Mouse (Mus musculus) heart, postnatal 0 days (tissue): ENCODE measurements at regions not wholly inside any gene's neighbourhood (a gene's known extent, or its start where the extent isn't known, plus 50 kb on each side); places are given as distances from the start of the nearest gene placed in this dataset.
A peak's percentile ranks its signal among the peaks of the same experiment; 100 is the strongest.

Experiments
- ATAC-seq: fragments of 200-750 bp; cut with Nextera tagmentation; 2 replicates; pipeline ENCODE4 v1.8.0; 2017; ENCODE audit warnings: low read depth, moderate number of reproducible peaks, moderate library complexity; ENCODE audit not compliant: insufficient read depth
- DNase-seq: peaks from one replicate; pipeline ENCODE4 v3.0.0-alpha.2; 2016; ENCODE audit warnings: low spot score
- H3K27ac ChIP-seq: fragments of 300-500 bp; sonication (generic); 2 replicates; pipeline ENCODE4 v1.5.1; 2014; ENCODE audit warnings: low read depth, mild to moderate bottlenecking
- H3K27me3 ChIP-seq: fragments of 300-500 bp; sonication (generic); 2 replicates; pipeline ENCODE4 v1.6.1; 2014; ENCODE audit warnings: low read length, mixed read lengths; ENCODE audit not compliant: control insufficient read depth, insufficient read depth
- H3K36me3 ChIP-seq: fragments of 300-500 bp; sonication (generic); replicated peaks from 2 replicates; pipeline ENCODE4 v1.6.1; 2014; ENCODE audit warnings: low read length, mixed read lengths; ENCODE audit not compliant: control insufficient read depth, insufficient read depth
- H3K4me1 ChIP-seq: fragments of 300-500 bp; sonication (generic); 2 replicates; pipeline ENCODE4 v1.6.1; 2014; ENCODE audit warnings: antibody characterized with exemption; ENCODE audit not compliant: control insufficient read depth, insufficient read depth
- H3K4me2 ChIP-seq: fragments of 300-500 bp; sonication (generic); 2 replicates; pipeline ENCODE4 v1.6.1; 2014; ENCODE audit warnings: low read depth, mild to moderate bottlenecking, low read length, moderate library complexity
- H3K4me3 ChIP-seq: fragments of 300-500 bp; sonication (generic); 2 replicates; pipeline ENCODE4 v1.5.1; 2014; ENCODE audit warnings: low read depth, low read length
- H3K9ac ChIP-seq: fragments of 300-500 bp; sonication (generic); replicated peaks from 2 replicates; pipeline ENCODE4 v1.6.1; 2014; ENCODE audit warnings: low read depth, low read length, mixed read lengths
- H3K9me3 ChIP-seq: fragments of 300-500 bp; sonication (generic); replicated peaks from 2 replicates; pipeline ENCODE4 v1.6.1; 2016; ENCODE audit warnings: low read length; ENCODE audit not compliant: control insufficient read depth
- CTCF ChIP-seq: IDR thresholded peaks from 2 replicates; pipeline ENCODE4 v1.5.1; 2016; ENCODE audit warnings: antibody characterized with exemption, control low read depth, low read depth
- EP300 ChIP-seq: IDR thresholded peaks from 2 replicates; pipeline ENCODE4 v1.6.1; 2016; ENCODE audit warnings: antibody characterized with exemption, low read depth
- WGBS: fragments of 180-500 bp; shearing (Covaris S2); extraction: QIAGEN DNeasy Blood & Tissue Kit; methylation state at CpG from one replicate; pipeline ENCODE4 v1.1.7; 2014; 5-methylcytosine and 5-hydroxymethylcytosine counted together

DNA sequence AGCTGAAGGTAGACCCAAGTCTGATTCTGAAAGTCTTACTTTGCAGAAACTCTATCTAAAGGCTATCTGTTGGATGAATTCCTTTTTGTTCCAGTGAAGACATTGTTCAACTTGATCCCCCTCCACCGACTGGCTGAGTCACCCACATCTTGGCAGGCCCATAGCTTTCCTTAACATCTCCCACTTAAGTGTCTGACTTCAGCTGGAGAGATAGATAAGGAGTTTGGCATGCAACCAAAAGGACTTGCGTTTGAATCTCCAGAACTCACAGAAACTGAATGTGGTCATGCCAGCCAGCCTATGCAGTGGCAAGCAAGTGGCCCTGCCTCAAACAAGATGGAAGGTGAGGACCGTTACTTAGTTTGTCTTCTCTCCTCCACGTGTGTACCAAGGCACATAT is 457.3 kb upstream of the Tbx3 start:
- ATAC-seq (no peak), DNase-seq (peak; percentile 8)
- H3K9ac ChIP-seq: no peak overlapping the region
- no peaks in the 10 kb centered on the region for H3K27me3 ChIP-seq
- TF ChIP-seq EP300 (no peak), CTCF (no peak)
- no peak overlapping the region for H3K4me2 ChIP-seq
- peaks cover 8% of the 10 kb centered on the region for H3K9me3 ChIP-seq
- WGBS: 34% methylated on average over 4 of the region's 4 CpGs
- H3K27ac ChIP-seq: no peak overlapping the region
- no peak overlapping the region for H3K4me3 ChIP-seq
- no peaks in the 10 kb centered on the region for H3K4me1 ChIP-seq
- no peaks in the 10 kb centered on the region for H3K36me3 ChIP-seq

DNA sequence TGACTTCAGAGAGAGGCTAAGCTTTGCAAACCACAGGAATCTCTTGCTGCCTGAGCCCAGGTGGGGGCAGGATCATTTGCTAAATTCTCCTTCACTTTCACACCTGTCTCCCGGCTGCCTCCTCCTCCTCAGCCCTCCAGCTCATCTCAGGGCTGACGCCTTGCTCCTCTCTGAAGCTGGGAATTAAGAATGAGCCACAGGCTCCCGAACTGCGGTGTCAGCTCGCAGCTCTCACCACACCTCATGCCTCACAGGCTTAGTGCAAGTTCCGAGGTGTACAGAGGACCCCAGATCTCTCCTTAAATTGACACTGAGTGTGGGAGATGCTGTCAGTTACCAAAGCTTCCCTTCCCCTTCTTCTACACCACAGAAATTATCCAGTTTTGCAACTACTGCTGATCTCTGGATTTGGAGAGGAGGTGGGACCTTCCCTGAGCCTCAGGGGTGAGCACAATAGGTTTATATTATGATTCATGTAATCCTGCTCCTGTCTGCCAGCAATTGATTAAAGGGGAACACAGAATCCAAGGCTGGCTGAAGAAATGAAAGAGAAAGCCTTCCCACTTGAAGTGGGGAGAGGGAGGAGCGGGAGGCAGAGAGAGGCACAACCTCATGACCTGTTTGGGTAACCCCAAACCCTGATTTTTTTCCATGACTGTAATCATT is 456.6 kb upstream of the Tbx3 start:
- 39% methylated on average over 7 of the region's 7 CpGs for WGBS
- Histone ChIP-seq H3K9me3 (peaks cover 8% of the 10 kb centered on the region), H3K9ac (no peak overlapping the region), H3K27ac (no peak overlapping the region), H3K4me3 (no peak overlapping the region), H3K27me3 (no peaks in the 10 kb centered on the region), H3K4me2 (no peak overlapping the region), H3K4me1 (no peaks in the 10 kb centered on the region), H3K36me3 (no peaks in the 10 kb centered on the region)
- ATAC-seq (no peak), DNase-seq (no peak)
- TF ChIP-seq EP300 (no peak), CTCF (no peak)

DNA sequence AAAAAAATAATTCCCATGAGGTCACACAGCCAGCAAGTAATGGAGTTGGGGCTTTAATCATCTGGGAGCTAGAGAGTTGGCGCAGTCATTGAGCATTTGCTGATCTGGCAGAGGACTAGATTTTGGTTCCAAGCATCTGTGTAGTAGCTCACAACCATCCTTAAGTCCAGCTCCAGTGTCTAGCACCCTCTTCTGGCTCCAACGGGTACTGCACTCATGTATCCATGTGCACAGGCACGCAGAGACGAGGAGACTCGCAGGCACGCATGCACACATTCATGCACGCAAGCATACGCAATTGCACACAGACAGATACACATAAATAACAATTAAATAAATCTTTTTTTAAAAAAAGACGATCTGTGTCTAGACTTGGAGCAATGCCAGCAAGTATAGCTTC is 455.5 kb upstream of the Tbx3 start:
- no peak overlapping the region for H3K9ac ChIP-seq
- no peaks in the 10 kb centered on the region for H3K36me3 ChIP-seq
- no peak overlapping the region for H3K27ac ChIP-seq
- peaks cover 8% of the 10 kb centered on the region for H3K9me3 ChIP-seq
- H3K27me3 ChIP-seq: no peaks in the 10 kb centered on the region
- no peak; the same call in 1 of the 2 replicates for TF ChIP-seq CTCF
- no peak for TF ChIP-seq EP300
- H3K4me3 ChIP-seq: no peak overlapping the region
- H3K4me2 ChIP-seq: no peak overlapping the region
- H3K4me1 ChIP-seq: no peaks in the 10 kb centered on the region
- WGBS: 89% methylated on average over 9 of the region's 9 CpGs
- ATAC-seq: no peak
- no peak for DNase-seq

DNA sequence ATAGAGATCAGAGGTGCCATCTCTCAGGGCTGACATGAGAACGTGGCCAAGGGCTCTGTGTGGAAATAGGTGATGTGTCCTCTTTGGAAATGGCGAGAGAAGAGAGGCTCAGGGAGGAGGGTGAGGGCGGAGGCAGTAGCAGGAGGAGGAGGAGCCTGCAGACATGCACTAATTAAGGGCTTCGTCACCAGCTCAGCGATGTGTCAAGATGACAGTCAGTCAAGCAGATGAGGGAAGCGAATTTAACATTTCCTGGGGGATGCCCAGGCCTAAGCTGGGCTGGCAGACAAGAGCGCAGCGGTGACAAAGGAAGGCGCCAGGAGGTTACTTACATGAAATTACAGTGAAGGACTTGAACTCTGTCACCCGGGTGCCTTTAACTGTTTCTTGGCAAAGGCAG is 455.1 kb upstream of the Tbx3 start:
- Histone ChIP-seq H3K4me1 (no peaks in the 10 kb centered on the region), H3K9me3 (peaks cover 4% of the 10 kb centered on the region), H3K27ac (no peak overlapping the region), H3K27me3 (no peaks in the 10 kb centered on the region), H3K9ac (no peak overlapping the region), H3K4me3 (no peak overlapping the region), H3K4me2 (no peak overlapping the region), H3K36me3 (no peaks in the 10 kb centered on the region)
- no peak for ATAC-seq
- 76% methylated on average over 10 of the region's 10 CpGs for WGBS
- DNase-seq: no peak
- no peak for TF ChIP-seq EP300
- no peak for TF ChIP-seq CTCF

DNA sequence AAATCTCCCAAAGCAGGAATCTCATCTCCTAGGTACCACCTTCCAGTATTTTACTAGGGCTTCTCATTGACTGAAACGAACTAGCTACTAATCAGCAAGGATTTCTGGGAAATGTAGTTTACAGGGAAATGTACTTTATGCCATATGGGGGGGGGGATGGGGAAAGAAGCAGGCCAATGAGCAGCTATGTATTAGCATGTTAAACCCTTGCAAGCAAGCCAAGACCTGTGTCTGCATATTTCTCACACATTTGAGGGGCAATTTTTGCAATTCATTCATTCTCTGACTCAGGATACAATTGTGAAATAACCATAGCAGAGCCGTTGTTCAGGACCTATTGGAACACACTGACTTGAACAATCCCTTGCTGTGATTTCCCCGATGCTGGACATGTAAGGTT is 454.3 kb upstream of the Tbx3 start:
- Histone ChIP-seq H3K36me3 (no peaks in the 10 kb centered on the region), H3K27me3 (no peaks in the 10 kb centered on the region), H3K9me3 (no peaks in the 10 kb centered on the region), H3K9ac (no peak overlapping the region), H3K27ac (no peak overlapping the region), H3K4me2 (no peak overlapping the region), H3K4me3 (no peak overlapping the region), H3K4me1 (no peaks in the 10 kb centered on the region)
- DNase-seq (no peak), ATAC-seq (no peak)
- 71% methylated on average over 3 of the region's 3 CpGs for WGBS
- TF ChIP-seq EP300 (no peak), CTCF (no peak)

DNA sequence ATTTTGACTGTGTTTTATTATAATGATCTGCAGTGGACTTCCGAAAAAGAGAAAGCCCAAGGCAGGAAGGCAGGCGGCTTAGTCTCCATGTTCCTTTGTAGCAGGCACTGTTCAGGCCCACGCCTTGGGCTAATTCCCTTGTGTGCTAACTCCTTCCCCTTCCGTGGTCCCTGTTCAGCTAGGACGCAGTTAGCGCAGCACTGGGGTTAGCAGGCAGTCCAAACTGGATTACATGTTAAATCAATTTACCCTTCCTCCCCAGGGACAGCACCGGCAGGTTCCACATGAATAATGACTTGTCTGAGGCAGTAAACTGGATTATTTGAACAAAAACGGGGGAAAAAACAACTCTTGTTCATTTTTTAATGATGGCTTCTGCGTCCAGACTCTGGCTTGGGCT is 453.4 kb upstream of the Tbx3 start:
- Histone ChIP-seq H3K9ac (no peak overlapping the region), H3K4me1 (no peaks in the 10 kb centered on the region), H3K4me2 (no peak overlapping the region), H3K9me3 (no peaks in the 10 kb centered on the region), H3K27me3 (no peaks in the 10 kb centered on the region), H3K27ac (no peak overlapping the region), H3K36me3 (no peaks in the 10 kb centered on the region), H3K4me3 (no peak overlapping the region)
- WGBS: 75% methylated on average over 9 of the region's 9 CpGs
- no peak for DNase-seq
- TF ChIP-seq CTCF: no peak
- TF ChIP-seq EP300: no peak
- ATAC-seq: no peak
